In the genomic region with DNA sequence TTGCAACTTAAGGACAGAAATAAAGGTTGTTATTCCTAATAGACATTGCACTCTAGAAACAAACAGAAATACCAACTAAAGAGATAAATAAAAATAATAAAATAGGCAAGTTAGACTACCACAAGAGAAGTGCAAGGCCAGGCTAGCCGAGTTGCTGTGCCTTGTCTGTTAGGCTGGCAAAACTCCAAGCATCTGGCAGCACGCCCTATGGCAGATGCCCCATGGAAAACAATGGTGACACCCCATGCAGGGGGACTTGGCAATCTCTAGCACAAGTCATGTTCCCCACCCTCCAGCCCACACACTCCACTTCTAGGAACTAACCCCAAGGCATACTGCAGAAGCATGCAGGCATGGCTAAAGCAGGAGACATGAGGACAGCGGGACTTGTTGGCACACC, we compare ENCODE assay signal across 9 mouse cellular contexts. TPM values are rescaled to one million over a fixed set of nuclear protein-coding genes. Genes with fewer than 3 reads are reported as not detected.
DNase-seq lines count a peak whose midpoint lies in the region; ATAC-seq and TF ChIP-seq lines count a peak whose summit lies in the region.
"Had no signal": no experiment of that assay in that cellular context is flagged by ENCODE, and none has a peak within 500 bp of the region (broad histone marks: within the 10 kb centered on the region; RNA-seq: fewer than 3 reads in every experiment).

No protein-coding gene starts in this region.

- no peak for ATAC-seq in heart, embryonic 11.5 days (replicated peaks; ENCODE audit: insufficient number of reproducible peaks, low FRiP score, low TSS enrichment)
- ATAC-seq in midbrain, postnatal 0 days (ENCODE audit: low FRiP score), result no peak
- no peak for ATAC-seq in midbrain, embryonic 16.5 days
- ATAC-seq in inflammation-experienced regulatory T-cells, adult 6 months, result no peak

- no peak overlapping the region for H3K4me2 ChIP-seq in heart, embryonic 11.5 days
- no peak overlapping the region for H3K4me2 ChIP-seq in midbrain, postnatal 0 days (ENCODE audit: low read depth, low read length, poor library complexity, severe bottlenecking)
- no peak overlapping the region for H3K4me2 ChIP-seq in midbrain, embryonic 16.5 days (ENCODE audit: low read length)

- H3K9me3 ChIP-seq in heart, embryonic 11.5 days (replicated peaks; ENCODE audit: control insufficient read depth, low read length), result no peaks in the 10 kb centered on the region
- no peaks in the 10 kb centered on the region for H3K9me3 ChIP-seq in midbrain, postnatal 0 days (ENCODE audit: low read length)
- no peaks in the 10 kb centered on the region for H3K9me3 ChIP-seq in midbrain, embryonic 16.5 days (replicated peaks; ENCODE audit: control insufficient read depth, low read length, poor library complexity, severe bottlenecking)

- WGBS in heart, adult 2 months, result 45% methylated on average over 3 of the region's 3 CpGs
- 80% methylated on average over 3 of the region's 3 CpGs for WGBS in heart, embryonic 11.5 days (ENCODE audit: insufficient replicate concordance)
- 66% methylated on average over 3 of the region's 3 CpGs for WGBS in midbrain, postnatal 0 days
- WGBS in midbrain, embryonic 16.5 days, result 73% methylated on average over 3 of the region's 3 CpGs

- no peak for TF ChIP-seq CTCF in heart, adult 2 months (IDR thresholded peaks at IDR 0.05)
- no peak for TF ChIP-seq CTCF in midbrain, postnatal 0 days (IDR thresholded peaks at IDR 0.05)

- no peak overlapping the region for H3K9ac ChIP-seq in heart, adult 2 months (ENCODE audit: low read depth, low read length)
- no peak overlapping the region for H3K9ac ChIP-seq in heart, embryonic 11.5 days (ENCODE audit: low read depth, low read length)
- no peak overlapping the region for H3K9ac ChIP-seq in midbrain, postnatal 0 days (replicated peaks; ENCODE audit: low read length, poor library complexity, severe bottlenecking)
- no peak overlapping the region for H3K9ac ChIP-seq in midbrain, embryonic 16.5 days (ENCODE audit: low read depth, low read length)

- H3K4me3 ChIP-seq in heart, adult 2 months, result no peak overlapping the region
- no peak overlapping the region for H3K4me3 ChIP-seq in heart, embryonic 11.5 days (ENCODE audit: low read depth, low read length)
- no peak overlapping the region for H3K4me3 ChIP-seq in midbrain, postnatal 0 days (ENCODE audit: low read depth, low read length)
- no peak overlapping the region for H3K4me3 ChIP-seq in midbrain, embryonic 16.5 days (ENCODE audit: low read depth, low read length)
- H3K4me3 ChIP-seq: left cerebral cortex, adult 2 months had no signal

- H3K27me3 ChIP-seq in heart, adult 2 months (ENCODE audit: control insufficient read depth, insufficient read depth, low read length), result no peaks in the 10 kb centered on the region
- no peaks in the 10 kb centered on the region for H3K27me3 ChIP-seq in heart, embryonic 11.5 days (ENCODE audit: control insufficient read depth, insufficient read depth, low read length)
- no peaks in the 10 kb centered on the region for H3K27me3 ChIP-seq in midbrain, postnatal 0 days (ENCODE audit: insufficient read depth, low read length)
- H3K27me3 ChIP-seq in midbrain, embryonic 16.5 days (ENCODE audit: control insufficient read depth, insufficient read depth, low read depth, low read length), result no peaks in the 10 kb centered on the region

- peak; percentile 33 to 48 for DNase-seq in heart, adult 2 months
- peak; percentile 71 for DNase-seq in midbrain, postnatal 0 days (ENCODE audit: low spot score)
- peak; percentile 77 for DNase-seq in brain, adult 2 months (ENCODE audit: low read depth, low spot score)
- DNase-seq in layer of hippocampus, postnatal 14 days (ENCODE audit: low spot score in 2 of 2), result peak; percentile 39 to 60
- DNase-seq in yolk sac, embryonic 10.5 days (ENCODE audit: low spot score), result no peak

- no peaks in the 10 kb centered on the region for H3K36me3 ChIP-seq in heart, adult 2 months (ENCODE audit: control insufficient read depth, insufficient read depth, low read length)
- no peaks in the 10 kb centered on the region for H3K36me3 ChIP-seq in heart, embryonic 11.5 days (ENCODE audit: control insufficient read depth, insufficient read depth, low read length)
- H3K36me3 ChIP-seq in midbrain, postnatal 0 days (ENCODE audit: insufficient read depth, low read length), result no peaks in the 10 kb centered on the region
- H3K36me3 ChIP-seq in midbrain, embryonic 16.5 days (ENCODE audit: control insufficient read depth, insufficient read depth, low read length), result no peaks in the 10 kb centered on the region

- H3K4me1 ChIP-seq in heart, adult 2 months (ENCODE audit: control insufficient read depth, insufficient read depth, low read length), result peaks cover 5% of the 10 kb centered on the region; the same call in 1 of the 2 replicates
- peaks cover 2% of the 10 kb centered on the region for H3K4me1 ChIP-seq in heart, embryonic 11.5 days (ENCODE audit: control insufficient read depth, insufficient read depth, low read length)
- peaks cover 5% of the 10 kb centered on the region; the same call in 1 of the 2 replicates for H3K4me1 ChIP-seq in midbrain, postnatal 0 days (ENCODE audit: insufficient read depth, low read length)
- H3K4me1 ChIP-seq in midbrain, embryonic 16.5 days (ENCODE audit: control insufficient read depth, insufficient read depth, low read length), result peaks cover 19% of the 10 kb centered on the region

- TF ChIP-seq POLR2A in heart, adult 2 months (IDR thresholded peaks at IDR 0.05; ENCODE audit: insufficient read depth, low read depth, low read length), result no peak

- TF ChIP-seq EP300 in heart, adult 2 months (IDR thresholded peaks at IDR 0.05; ENCODE audit: insufficient read depth, low read depth, low read length), result no peak

- intact Hi-C loops in heart, adult 2 months (cut with DNase I), result no loop called here

- no peak overlapping the region for H3K27ac ChIP-seq in heart, adult 2 months
- no peak overlapping the region for H3K27ac ChIP-seq in heart, embryonic 11.5 days (ENCODE audit: low read depth, low read length)
- no peak overlapping the region for H3K27ac ChIP-seq in midbrain, postnatal 0 days (ENCODE audit: low read depth, low read length)
- H3K27ac ChIP-seq in midbrain, embryonic 16.5 days (ENCODE audit: low read length), result no peak overlapping the region
- H3K27ac ChIP-seq: left cerebral cortex, adult 2 months had no signal

- H3K79me2 ChIP-seq in heart, adult 2 months (replicated peaks; ENCODE audit: control insufficient read depth, insufficient read depth, low read length), result no peaks in the 10 kb centered on the region

RNA-seq across cellular contexts. Expression of gene Dpysl4, which starts 47.6 kb away (rescaled TPM):
- total RNA-seq in heart, adult 2 months (2021), result 1 to 10 TPM; 2.8 to 3.9 TPM
- 10.5 and 11.0 TPM in 2 replicates for polyA plus RNA-seq in heart, adult 2 months (2012; rRNA removed)
- 3.9 and 4.4 TPM in 2 replicates for polyA plus RNA-seq in heart, embryonic 11.5 days (2014; fragmentation: Nextera tagmentation; extraction: Ambion mirVana)
- 172 and 180 TPM in 2 replicates for total RNA-seq in midbrain, postnatal 0 days (2014; rRNA removed)
- 164 and 167 TPM in 2 replicates for polyA plus RNA-seq in midbrain, postnatal 0 days (2015; fragmentation: Nextera tagmentation; extraction: Ambion mirVana)
- polyA plus RNA-seq in midbrain, embryonic 16.5 days (2015; fragmentation: Nextera tagmentation; extraction: Ambion mirVana), result 176 and 181 TPM in 2 replicates
- 100 to 1,000 TPM; 102 to 105 TPM for total RNA-seq in layer of hippocampus, postnatal 14 days (2021)
- under 1 TPM in 1 of 3 experiments, not detected in 2; 0.09 TPM for polyA plus RNA-seq in inflammation-experienced regulatory T-cells, adult 6 months (2017; shearing (Covaris generic))

Comparison
In these comparisons a context has a peak if more than half of its experiments do, and no peak if none do; other contexts are left out.
1. RNA of gene Dpysl4, which starts 47.6 kb away (polyA plus RNA-seq): 176 to 181 TPM in midbrain, embryonic 16.5 days and 164 to 167 TPM in midbrain, postnatal 0 days; 10.5 to 11.0 TPM in heart, adult 2 months, 3.9 to 4.4 TPM in heart, embryonic 11.5 days and 0.09 TPM in inflammation-experienced regulatory T-cells, adult 6 months; every median in the first group is over 10 times any median in the second.